Mouse (Mus musculus): ENCODE data around the gene Pxt1.

The Pxt1 gene

DNA sequence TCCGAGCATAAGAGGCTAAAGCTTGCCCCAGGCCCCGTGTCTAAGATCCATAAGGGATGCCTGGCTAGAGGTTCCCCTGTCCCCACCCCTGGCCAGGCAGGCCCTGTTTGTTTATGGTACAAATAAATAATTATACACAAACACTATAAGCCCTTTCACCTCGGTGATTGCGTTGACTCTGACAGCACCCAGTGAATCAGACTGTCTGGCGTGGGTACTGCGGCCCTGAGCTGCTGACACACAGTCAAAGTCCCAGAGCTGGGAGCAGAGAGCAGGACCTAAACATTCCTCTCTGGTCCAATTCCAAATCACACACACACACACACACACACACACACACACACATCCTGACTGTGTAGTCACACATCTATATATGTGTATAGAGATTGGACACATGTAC, 29.7 kb downstream of the Pxt1 start:
- no peak for DNase-seq (ENCODE audit: low spot score)

DNA sequence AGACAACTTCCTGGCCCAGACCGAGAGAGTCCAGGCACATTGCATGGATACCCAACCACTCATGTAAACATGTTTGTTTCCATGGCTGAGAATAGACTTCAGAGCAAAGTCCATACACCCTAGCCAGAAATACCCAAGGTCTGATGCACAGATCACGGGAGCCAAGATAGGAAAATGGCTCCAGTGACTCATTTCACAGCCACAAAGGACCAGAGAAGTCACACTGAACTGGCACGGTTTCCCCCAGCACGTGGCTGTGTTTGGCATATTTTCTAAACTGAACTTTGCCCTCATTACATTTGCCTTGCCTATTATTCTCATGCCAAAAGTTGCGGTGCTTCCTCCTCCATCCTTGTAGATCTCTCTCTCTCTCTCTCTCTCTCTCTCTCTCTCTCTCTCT, 30.4 kb downstream of the Pxt1 start:
- no peak for DNase-seq (ENCODE audit: low spot score)

DNA sequence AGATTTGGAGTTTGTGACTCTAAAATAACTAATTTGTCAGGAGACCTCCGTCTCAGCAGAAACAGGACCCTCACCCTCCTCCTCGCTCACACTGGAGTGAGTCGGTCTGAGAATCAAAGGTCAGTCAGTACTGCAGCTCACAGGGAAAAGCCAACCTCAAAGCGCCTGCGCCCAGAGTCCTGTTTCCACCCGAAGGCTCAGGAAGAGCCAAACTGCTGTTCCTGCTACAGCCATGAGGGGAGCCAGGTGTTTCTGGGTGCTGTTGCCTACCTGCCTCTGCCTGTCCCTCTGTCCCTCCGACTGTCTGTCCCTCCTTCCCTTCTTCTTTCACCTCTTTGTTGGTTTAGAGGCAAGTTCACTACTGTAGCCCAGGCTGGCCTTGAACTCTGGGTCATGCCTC, 33.5 kb downstream of the Pxt1 start:
- no peak for DNase-seq (ENCODE audit: low spot score)

DNA sequence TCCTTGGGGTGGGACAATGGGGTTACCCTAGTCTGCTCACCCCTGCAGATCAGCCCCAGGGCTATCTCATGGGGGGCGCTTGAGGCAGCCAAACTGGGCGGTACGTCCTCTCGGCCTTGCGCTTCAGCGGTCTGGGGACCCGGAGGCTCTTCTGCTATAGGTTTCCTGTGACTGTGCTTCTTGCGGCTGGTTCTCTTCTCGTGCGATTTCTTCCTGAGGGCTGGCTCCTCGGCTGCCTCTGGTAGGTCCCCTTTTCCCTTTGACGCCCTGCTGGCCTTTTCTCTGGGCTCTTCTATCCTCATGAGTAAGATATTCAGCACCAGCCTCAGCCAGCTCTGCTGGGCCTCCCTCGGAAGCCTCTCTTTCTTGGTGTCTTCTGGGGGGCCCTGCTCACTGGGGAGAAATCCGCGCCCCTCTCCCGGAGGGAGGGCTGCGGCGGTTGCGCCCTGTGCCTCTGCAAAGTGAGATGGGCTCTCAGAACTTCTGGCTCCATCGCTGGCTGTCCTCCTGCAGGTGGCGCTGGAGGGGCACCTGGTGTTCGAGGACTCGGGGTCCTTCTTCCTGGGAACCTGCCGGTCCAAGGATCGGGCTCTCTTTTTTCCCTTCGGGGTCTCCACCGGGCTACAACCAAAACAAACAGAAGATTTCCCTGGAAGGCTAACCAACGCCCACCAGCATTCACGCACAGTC, 34.2 kb downstream of the Pxt1 start:
- DNase-seq (ENCODE audit: low spot score): peak; percentile 60

DNA sequence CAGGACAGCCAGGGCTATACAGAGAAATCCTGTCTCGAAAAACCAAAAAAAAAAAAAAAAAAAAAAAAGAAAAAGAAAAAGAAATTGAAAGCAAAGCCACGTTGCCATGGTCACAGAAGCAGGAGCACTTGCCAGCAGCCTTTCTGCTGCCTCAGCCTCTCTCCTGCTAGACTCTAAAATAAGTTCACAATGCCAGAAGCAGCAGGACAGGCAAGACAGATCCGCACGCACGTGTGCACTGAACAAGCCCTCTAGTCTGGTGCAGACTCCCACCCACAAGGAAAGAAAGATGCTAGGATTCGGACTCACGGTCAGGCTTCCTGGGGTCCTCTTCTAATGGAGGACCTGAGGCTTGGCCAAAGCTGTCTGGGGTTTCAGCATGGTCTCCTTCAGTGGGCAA, 35.7 kb downstream of the Pxt1 start:
- DNase-seq (ENCODE audit: low spot score): no peak

DNA sequence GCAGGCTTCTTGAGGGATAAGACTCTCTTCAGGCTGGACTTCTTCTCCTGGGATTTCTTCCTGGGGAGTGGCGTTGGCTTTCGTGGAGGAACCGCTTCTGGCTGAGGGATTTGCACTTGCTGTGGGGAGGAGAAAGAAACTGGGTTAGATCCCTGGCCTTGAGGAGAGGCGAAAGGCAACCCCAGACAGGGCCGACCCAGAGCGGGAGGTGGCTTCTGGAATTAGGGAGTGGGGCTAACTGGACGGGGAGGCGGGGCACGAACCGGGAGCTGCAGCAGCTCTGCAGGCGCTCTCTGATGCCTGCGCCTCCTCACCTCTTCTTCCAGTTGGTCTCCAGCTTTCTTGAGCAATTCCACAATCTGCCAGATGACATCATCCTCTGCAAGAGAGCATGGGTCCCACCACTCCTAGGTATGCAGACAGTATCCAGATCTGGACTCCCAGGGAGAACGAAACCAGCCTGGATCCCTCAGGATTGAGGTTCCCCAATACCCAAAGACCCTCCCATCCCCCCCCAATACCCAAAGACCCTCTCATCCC, 38.2 kb downstream of the Pxt1 start:
- DNase-seq (ENCODE audit: low spot score): no peak

GRCm38 (mm10) chr17:28904546-28905376, 38.9 kb downstream of the Pxt1 start:
- DNase-seq (ENCODE audit: low spot score): peak; percentile 61

DNA sequence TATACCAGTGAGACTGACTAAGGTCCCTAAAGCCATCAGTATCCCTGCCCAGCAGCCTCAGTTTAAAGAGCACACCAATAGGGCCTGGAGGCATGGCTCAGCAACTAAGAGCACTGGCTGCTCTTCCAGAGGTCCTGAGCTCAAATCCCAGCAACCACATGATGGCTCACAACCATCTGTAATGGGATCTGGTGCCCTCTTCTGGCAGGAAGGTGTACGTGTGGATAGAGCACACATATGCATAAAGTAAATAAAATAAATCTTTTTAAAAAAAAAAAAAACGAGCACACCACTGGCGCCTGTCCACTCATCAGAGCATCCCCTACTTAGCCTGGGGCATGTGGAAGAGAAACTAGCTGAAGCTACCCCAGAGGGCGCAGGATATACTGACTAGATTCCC, 42.1 kb downstream of the Pxt1 start:
- DNase-seq (ENCODE audit: low spot score): no peak

DNA sequence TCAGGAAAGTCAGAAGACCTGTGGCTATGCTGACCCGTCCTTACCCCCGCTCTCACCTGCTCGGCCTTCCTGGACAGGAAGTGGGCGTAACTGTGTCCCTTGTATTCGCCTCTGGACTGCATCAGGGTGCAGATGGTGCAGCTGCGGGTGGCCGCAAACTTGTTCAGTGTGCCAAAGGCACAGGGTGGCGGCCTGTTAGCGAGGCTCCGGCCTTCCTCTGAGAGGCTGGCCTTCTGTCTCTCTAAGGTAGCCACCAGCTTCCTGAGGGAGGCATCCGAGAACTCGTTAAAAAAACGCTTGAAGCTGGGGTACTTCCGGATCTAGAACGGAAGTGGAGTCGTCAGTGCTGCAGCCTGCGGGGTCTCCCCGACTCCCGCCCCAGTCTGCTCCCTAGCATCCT, 44.2 kb downstream of the Pxt1 start:
- no peak for DNase-seq (ENCODE audit: low spot score)

- DNase-seq (ENCODE audit: low spot score): no peak
These were observed 45.4 kb downstream of the Pxt1 start for GRCm38 (mm10) chr17:28898249-28898648.

DNA sequence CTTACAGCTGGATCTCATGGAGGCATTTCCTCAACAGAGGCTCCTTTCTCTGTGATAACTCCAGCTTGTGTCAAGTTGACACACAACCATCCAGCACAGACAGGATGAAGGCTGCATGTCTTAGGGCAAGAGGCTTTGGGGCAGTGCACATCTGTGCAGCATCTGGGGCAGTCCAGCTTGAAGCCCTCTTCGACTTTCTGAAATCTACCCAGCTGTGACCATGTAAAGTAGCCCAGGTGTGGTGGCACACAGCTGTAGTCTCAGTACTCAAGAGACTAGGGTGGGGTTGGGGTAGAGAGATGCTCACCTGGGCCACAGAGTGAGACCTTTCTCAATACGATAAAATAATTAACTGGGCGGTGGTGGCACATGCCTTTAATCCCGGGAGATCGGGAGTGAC, 45.8 kb downstream of the Pxt1 start:
- no peak for DNase-seq (ENCODE audit: low spot score)

GRCm38 (mm10) chr17:28896095-28896780, 47.4 kb downstream of the Pxt1 start:
- DNase-seq (ENCODE audit: low spot score): no peak

GRCm38 (mm10) chr17:28895217-28895875, 48.3 kb downstream of the Pxt1 start:
- DNase-seq (ENCODE audit: low spot score): no peak

- DNase-seq (ENCODE audit: low spot score): no peak
These were observed 49.4 kb downstream of the Pxt1 start for GRCm38 (mm10) chr17:28894050-28894767.

DNA sequence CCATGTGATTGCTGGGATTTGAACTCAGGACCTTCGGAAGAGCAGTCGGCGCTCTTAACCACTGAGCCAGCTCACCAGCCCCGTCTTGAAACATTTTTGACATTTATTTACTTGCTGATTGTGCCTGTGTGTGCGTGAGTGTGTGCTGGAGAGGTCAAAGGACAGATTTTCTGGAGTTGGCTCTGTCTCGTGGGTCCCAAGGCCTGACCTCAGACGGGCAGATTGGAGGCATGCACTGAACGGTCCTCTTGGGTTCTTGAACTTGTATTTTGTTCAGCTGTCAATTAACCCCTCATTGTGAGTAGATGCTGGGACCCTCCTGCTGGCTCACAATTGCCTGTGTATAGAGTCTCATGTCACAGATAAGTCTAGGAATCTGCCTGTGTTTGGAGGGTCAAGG, 57.4 kb downstream of the Pxt1 start:
- no peak for DNase-seq (ENCODE audit: low spot score)

DNA sequence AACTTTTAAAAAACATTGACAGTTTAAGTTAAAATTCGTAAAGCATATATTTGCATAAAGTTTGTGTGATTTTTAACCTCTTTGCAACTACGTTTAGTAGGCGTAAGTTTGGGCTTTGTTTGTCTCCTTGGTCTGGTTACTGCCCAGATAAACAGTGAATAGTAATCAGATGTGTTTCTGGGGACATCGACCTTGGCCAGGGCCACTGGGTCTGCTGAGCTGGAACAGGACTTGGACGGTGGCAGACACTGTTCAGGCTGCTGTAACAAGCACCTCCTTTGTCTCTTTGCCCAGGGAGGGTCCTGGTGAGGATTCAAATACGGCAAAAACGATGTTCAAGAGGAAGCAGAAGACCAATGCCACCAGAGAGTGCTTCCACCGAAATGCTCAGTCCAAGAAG, 58.4 kb downstream of the Pxt1 start:
- no peak for DNase-seq (ENCODE audit: low spot score)
